Mouse (Mus musculus): Measurements from ENCODE around the gene Tnfsf9.

Tnfsf9 gene

GRCm38 (mm10) chr17:57105181-57106034 is at the start of gene Tnfsf9:
Gene Tnfsf9, plus strand, starts transcription at chr17:57105325.
- DNase-seq (ENCODE audit: low spot score in 2 of 2), result peak in 1 of 2 experiments; percentile 7

- no peak for DNase-seq (ENCODE audit: low spot score in 2 of 2)
Observed at GRCm38 (mm10) chr17:57056246-57056645, 48.9 kb upstream of the Tnfsf9 start.

DNA sequence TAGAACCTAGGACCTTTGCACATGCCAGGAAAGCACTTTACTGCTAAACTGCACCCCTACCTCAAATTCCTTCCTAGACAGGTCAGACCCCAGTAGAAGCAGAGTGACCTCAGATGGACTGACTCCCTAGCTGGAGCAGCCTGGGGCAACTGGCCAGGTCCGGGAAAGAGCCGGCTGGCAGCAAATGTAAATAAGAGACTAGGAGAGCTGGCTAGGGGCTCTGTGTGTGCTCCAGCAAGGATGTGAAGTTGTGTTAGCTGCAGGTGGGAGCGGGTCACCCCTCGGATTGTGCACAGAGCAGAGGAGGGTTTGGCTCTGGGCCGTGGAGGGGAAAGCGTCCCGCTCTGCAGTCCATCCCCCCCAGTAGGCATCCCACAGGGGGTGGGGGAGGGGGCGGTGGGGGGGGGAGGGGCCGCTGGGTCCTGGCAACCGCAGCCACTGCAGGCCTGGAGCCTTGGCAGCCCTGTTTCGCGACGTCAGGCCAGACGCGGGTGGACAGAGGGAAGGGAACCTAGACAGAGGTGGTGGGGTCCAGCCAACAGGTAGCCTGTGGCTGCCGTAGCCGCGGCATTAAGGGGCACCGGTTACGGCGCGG is 46.1 kb upstream of the Tnfsf9 start, which contains the start of gene Crb3:
Gene Crb3, plus strand, starts transcription at position 215 of the 595 bp plus-strand sequence.
- no peak for DNase-seq (ENCODE audit: low spot score in 2 of 2)

- peak in 1 of 2 experiments; percentile 40 for DNase-seq (ENCODE audit: low spot score in 2 of 2)
Observed at GRCm38 (mm10) chr17:57059486-57059977, 45.6 kb upstream of the Tnfsf9 start, which contains the start of gene Slc25a23. Gene Slc25a23, minus strand, starts transcription at chr17:57059863.

- DNase-seq (ENCODE audit: low spot score in 2 of 2), result peak; percentile 88 to 91
Observed at GRCm38 (mm10) chr17:57060231-57060801, 44.8 kb upstream of the Tnfsf9 start.

- no peak for DNase-seq (ENCODE audit: low spot score in 2 of 2)
Observed at GRCm38 (mm10) chr17:57061069-57061468, 44.1 kb upstream of the Tnfsf9 start.

GRCm38 (mm10) chr17:57062011-57062521 is 43.1 kb upstream of the Tnfsf9 start:
- no peak for DNase-seq (ENCODE audit: low spot score in 2 of 2)

GRCm38 (mm10) chr17:57062548-57062947 is 42.6 kb upstream of the Tnfsf9 start:
- no peak for DNase-seq (ENCODE audit: low spot score in 2 of 2)

- no peak for DNase-seq (ENCODE audit: low spot score in 2 of 2)
Observed at GRCm38 (mm10) chr17:57063031-57063430, 42.1 kb upstream of the Tnfsf9 start.

DNA sequence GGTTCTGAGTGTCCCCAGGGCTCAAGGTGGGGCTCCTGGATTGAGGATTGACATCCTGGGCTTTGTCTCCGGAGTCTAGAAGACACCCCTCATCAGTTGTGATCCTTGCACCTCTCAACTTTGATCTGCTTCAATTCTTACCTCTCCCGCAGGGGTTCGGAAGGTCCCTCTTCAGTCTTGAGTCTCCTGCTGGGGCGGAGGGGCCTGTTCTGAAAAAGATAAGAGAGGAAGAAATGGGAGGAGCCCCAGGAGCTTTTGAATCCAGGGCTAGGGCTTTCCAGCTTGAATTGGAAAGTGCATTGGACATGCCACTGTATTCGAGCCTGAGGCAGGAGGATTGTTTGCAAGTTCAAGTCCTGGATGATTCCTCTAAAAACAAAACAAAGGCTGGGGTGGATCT is 38.2 kb upstream of the Tnfsf9 start:
- no peak for DNase-seq (ENCODE audit: low spot score in 2 of 2)

DNA sequence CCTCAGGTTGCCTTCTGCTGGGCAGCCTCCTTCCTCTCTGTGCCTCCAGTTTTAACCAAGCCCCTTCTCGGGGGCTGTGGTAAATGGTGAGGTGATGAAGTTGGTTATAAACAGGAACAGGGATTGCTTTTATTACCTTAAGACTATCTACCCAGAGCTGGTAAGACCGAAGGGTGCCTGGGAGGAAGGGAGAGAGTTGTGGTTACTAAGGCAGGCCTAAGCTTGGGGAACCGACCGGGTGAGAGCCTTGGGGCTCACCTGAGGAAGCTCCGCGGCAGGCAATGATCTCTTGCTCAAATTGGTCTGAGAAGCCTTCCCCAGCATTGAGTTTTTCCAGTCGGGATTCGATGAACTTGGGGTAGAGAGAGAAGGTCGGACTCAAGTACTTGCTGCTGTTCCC is 34.9 kb upstream of the Tnfsf9 start:
- no peak for DNase-seq (ENCODE audit: low spot score in 2 of 2)

- no peak for DNase-seq (ENCODE audit: low spot score in 2 of 2)
Observed at GRCm38 (mm10) chr17:57070699-57071098, 34.4 kb upstream of the Tnfsf9 start.

GRCm38 (mm10) chr17:57076916-57077315 is 28.2 kb upstream of the Tnfsf9 start:
- DNase-seq (ENCODE audit: low spot score in 2 of 2), result no peak

DNA sequence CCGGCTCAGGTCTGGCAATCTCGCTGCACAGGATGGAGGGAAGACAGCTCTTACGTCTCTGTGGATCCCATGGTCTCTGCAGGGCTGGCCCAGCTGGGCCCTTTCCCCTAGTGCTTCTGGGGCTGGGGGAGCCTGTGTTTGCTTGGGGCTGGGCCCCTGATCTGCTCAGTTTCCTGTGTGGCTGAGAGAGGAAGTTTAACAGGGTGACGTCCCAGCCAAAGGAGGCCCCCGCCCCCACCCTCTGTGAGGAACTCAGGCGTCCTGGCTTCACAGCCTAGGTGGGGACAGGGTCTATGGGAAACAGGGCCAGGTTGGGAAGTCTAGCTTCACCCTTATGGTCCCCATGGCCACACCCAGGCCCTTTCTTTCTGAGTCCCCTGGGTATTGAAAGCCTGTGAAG is 26.8 kb upstream of the Tnfsf9 start, which contains the start of gene Dennd1c:
Gene Dennd1c, minus strand, starts transcription at position 179 of the 400 bp plus-strand sequence.
- DNase-seq (ENCODE audit: low spot score in 2 of 2), result peak; percentile 38 to 39

DNA sequence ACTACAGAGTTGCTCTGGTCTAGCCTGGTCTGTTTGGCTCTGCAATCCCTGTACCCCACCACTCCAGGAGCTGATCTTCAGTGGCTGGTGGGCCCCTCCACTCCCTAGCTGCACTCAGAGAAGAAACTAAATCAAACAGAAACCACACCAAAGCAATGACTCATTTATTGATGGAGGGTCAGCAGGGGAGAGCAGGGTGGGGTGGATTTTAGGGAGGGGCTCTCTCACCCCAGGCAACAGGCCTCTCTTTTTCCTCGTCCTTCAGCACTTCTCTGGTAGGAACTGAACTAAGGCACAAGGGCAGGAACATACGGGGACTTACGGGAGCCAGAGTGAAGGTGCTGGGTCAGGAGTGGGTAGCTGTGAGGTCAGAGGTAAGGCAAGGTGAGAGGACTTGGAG is 25.2 kb upstream of the Tnfsf9 start:
- DNase-seq (ENCODE audit: low spot score in 2 of 2), result no peak

GRCm38 (mm10) chr17:57081234-57081842 is 23.8 kb upstream of the Tnfsf9 start:
- DNase-seq (ENCODE audit: low spot score in 2 of 2), result no peak

DNA sequence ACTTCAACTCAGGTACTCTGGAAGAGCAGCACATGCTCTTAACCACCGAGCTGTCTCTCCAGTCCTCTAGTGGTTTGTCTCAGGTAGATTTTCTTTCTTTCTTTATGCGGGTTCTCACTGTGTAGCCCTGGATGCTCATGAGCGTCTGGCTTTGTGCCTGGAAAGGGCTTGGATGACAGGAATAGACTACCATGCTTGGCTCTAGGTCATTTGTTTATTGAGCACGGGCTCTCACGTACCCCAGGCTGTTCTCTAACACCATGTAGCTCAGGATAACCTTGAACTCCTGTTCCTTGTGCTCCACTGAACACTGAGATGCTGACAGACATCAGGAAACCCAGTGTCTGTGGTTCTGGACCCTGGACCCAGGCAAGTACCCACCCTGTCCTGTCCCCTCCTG is 22.6 kb upstream of the Tnfsf9 start:
- DNase-seq (ENCODE audit: low spot score in 2 of 2), result no peak

DNA sequence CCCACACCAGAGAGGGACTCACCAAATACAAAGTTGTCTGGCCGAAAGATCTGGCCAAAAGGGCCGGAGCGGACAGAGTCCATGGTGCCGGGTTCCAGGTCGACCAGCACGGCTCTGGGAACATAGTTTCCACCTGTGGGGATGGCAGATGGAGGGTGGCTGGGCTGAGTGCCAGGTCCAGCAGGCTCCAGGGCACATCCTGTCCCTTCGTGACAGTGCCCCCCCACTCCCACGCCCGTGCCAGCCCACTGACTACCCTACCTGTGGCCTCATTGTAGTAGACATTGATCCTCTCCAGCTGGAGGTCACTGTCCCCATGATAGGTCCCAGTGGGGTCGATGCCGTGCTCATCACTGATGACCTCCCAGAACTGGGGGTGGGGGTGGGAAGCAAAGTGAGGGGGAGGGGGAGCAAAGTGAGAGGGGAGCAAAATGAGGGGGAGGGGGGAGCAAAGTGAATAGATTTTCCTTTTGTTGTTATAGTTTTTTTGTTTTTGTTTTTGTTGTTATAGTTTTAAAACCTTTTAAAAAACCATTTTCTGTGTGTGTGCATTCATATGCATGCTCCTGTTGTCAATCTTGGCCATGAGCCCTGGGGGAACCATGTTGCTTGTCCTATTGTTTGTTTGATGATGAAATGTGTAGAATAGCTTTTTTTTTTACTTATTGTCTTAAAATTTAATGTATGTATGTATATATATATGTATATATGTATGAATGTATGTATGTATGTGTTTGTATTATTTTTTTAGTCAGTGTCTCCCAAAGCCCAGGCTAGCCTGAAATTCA is 19.0 kb upstream of the Tnfsf9 start:
- no peak for DNase-seq (ENCODE audit: low spot score in 2 of 2)

GRCm38 (mm10) chr17:57087049-57087832 is 17.9 kb upstream of the Tnfsf9 start, which contains the start of gene Tubb4a:
Gene Tubb4a, minus strand, starts transcription at chr17:57087782.
- no peak for DNase-seq (ENCODE audit: low spot score in 2 of 2)

GRCm38 (mm10) chr17:57094222-57094621 is 10.9 kb upstream of the Tnfsf9 start:
- DNase-seq (ENCODE audit: low spot score in 2 of 2), result no peak

Data from spleen, postnatal 14 days (tissue).